ENCODE assay signal across 18 mouse cellular contexts in genomic region chr13:19026923-19027322, GRCm38 (mm10).
DNase-seq lines count a peak whose midpoint lies in the region; ATAC-seq and TF ChIP-seq lines count a peak whose summit lies in the region.
"Had no signal": no experiment of that assay in that cellular context is flagged by ENCODE, and none has a peak within 500 bp of the region (broad histone marks: within the 10 kb centered on the region; RNA-seq: fewer than 3 reads in every experiment).

No protein-coding gene starts in this region.

- ATAC-seq in Patski, result peak; percentile 63
- no peak for ATAC-seq in forebrain, postnatal 0 days
- ATAC-seq: forebrain, embryonic 13.5 days; midbrain, embryonic 16.5 days had no signal

- H3K4me3 ChIP-seq in layer of hippocampus, adult 2 months, result no peak overlapping the region
- no peak overlapping the region for H3K4me3 ChIP-seq in cerebellum, adult 2 months (replicated peaks; ENCODE audit: insufficient read depth, low read depth, low read length)
- no peak overlapping the region for H3K4me3 ChIP-seq in forebrain, postnatal 0 days (ENCODE audit: low read depth, low read length)
- H3K4me3 ChIP-seq: forebrain, embryonic 13.5 days; heart, embryonic 10.5 days; hindbrain, embryonic 10.5 days; neural tube, embryonic 15.5 days had no signal

- peak in 1 of 2 experiments; percentile 20 for DNase-seq in layer of hippocampus, adult 2 months (ENCODE audit: low spot score in 2 of 2)
- DNase-seq in layer of hippocampus, postnatal 14 days (ENCODE audit: low spot score in 2 of 2), result no peak
- DNase-seq in Patski (ENCODE audit: low read depth, low spot score), result no peak
- peak; percentile 72 to 87 for DNase-seq in cerebellum, adult 2 months
- DNase-seq in cerebellum, postnatal 36 days, result peak; percentile 53 to 71
- no peak for DNase-seq in forebrain, postnatal 0 days
- DNase-seq in urinary bladder, postnatal 4 days (ENCODE audit: low spot score in 2 of 2), result no peak
- DNase-seq: adrenal gland, adult 8-10 months; kidney, adult 2 months; kidney, postnatal 10 days; lung, adult 18-20 months; lung, postnatal 14 days; thymus, postnatal 36 days had no signal

- 16% methylated on average over 3 of the region's 3 CpGs for WGBS in cerebellum, adult 2 months
- 79% methylated on average over 3 of the region's 3 CpGs for WGBS in forebrain, postnatal 0 days

- POLR2A ChIA-PET in Patski (lab: Charles Lee), result no interaction called here

- no peak overlapping the region for H3K9ac ChIP-seq in forebrain, postnatal 0 days
- H3K9ac ChIP-seq: forebrain, embryonic 13.5 days; neural tube, embryonic 15.5 days had no signal

- in situ Hi-C loops in Patski (cut with MboI; ENCODE audit: low pct_unique_long_range_greater_than_20kb), result no loop called here

- TF ChIP-seq POLR2A in cerebellum, adult 2 months (IDR thresholded peaks at IDR 0.05; ENCODE audit: borderline replicate concordance, insufficient read depth, low read length), result no peak

- no peaks in the 10 kb centered on the region for H3K36me3 ChIP-seq in forebrain, postnatal 0 days (ENCODE audit: insufficient read depth)
- H3K36me3 ChIP-seq: heart, embryonic 10.5 days; hindbrain, embryonic 10.5 days; neural tube, embryonic 15.5 days had no signal

- H3K4me2 ChIP-seq in forebrain, postnatal 0 days (ENCODE audit: low read depth), result no peak overlapping the region
- H3K4me2 ChIP-seq: forebrain, embryonic 13.5 days; neural tube, embryonic 15.5 days had no signal

- no peaks in the 10 kb centered on the region for H3K9me3 ChIP-seq in forebrain, postnatal 0 days (ENCODE audit: low read length)
- H3K9me3 ChIP-seq: forebrain, embryonic 13.5 days; heart, embryonic 10.5 days; hindbrain, embryonic 10.5 days; neural tube, embryonic 15.5 days had no signal

- H3K27ac ChIP-seq in layer of hippocampus, adult 2 months, result peak overlapping the region; percentile 79
- H3K27ac ChIP-seq in cerebellum, adult 2 months (ENCODE audit: insufficient read depth, low read length), result peak overlapping the region; percentile 83
- no peak overlapping the region for H3K27ac ChIP-seq in forebrain, postnatal 0 days (ENCODE audit: low read depth, low read length)
- H3K27ac ChIP-seq: forebrain, embryonic 13.5 days; heart, embryonic 10.5 days; hindbrain, embryonic 10.5 days; neural tube, embryonic 15.5 days had no signal

- peaks cover 42% of the 10 kb centered on the region; the same call in 1 of the 2 replicates for H3K4me1 ChIP-seq in cerebellum, adult 2 months (ENCODE audit: control insufficient read depth, insufficient read depth, low read length)
- H3K4me1 ChIP-seq in forebrain, postnatal 0 days (ENCODE audit: insufficient read depth), result 0 out of 2 replicates have a peak, but pooled peaks cover 5% of the 10 kb centered on the region
- H3K4me1 ChIP-seq: forebrain, embryonic 13.5 days; heart, embryonic 10.5 days; hindbrain, embryonic 10.5 days had no signal

- CTCF ChIA-PET in Patski (lab: Charles Lee), result no interaction called here

- TF ChIP-seq CTCF in layer of hippocampus, adult 2 months (conservative IDR thresholded peaks at IDR 0.05), result no peak
- no peak for TF ChIP-seq CTCF in Patski (IDR thresholded peaks at IDR 0.05)
- TF ChIP-seq CTCF in cerebellum, adult 2 months (IDR thresholded peaks at IDR 0.05; ENCODE audit: borderline replicate concordance, insufficient read depth, low read depth, low read length), result no peak
- no peak for TF ChIP-seq CTCF in forebrain, postnatal 0 days (IDR thresholded peaks at IDR 0.05; ENCODE audit: low read depth)

- H3K27me3 ChIP-seq in Patski, result no peaks in the 10 kb centered on the region
- H3K27me3 ChIP-seq in cerebellum, adult 2 months (ENCODE audit: control insufficient read depth, insufficient read depth, low read length), result no peaks in the 10 kb centered on the region
- H3K27me3 ChIP-seq in forebrain, postnatal 0 days (ENCODE audit: insufficient read depth, low read length), result no peaks in the 10 kb centered on the region
- H3K27me3 ChIP-seq: forebrain, embryonic 13.5 days; neural tube, embryonic 15.5 days had no signal

Comparison
In these comparisons a context has a peak if more than half of its experiments do, and no peak if none do; other contexts are left out.
1. DNase-seq: peak in cerebellum, adult 2 months (2 of 2) and cerebellum, postnatal 36 days (2 of 2); none in layer of hippocampus, postnatal 14 days (0 of 2), Patski (single experiment), forebrain, postnatal 0 days (single experiment) and urinary bladder, postnatal 4 days (0 of 2).